Mouse (Mus musculus) CD4-positive naive resting alpha-beta T cell, adult 76 days (primary cell): ENCODE results near the gene Qtrt2. TPM values are rescaled to one million over a fixed set of nuclear protein-coding genes. Genes with fewer than 3 reads are reported as not detected.

ENCODE experiments used
- total RNA-seq: library from RNA; stranded (reverse); gene quantifications from one replicate; pipeline ENCODE4 v1.2.4, GENCODE M21; 2023

Qtrt2 gene
- total RNA-seq: 54.7 TPM

GRCm38 (mm10) chr16:43926341-43926859, at the start of gene Qtrt2:
Gene Qtrt2, minus strand, starts transcription at chr16:43926809.

GRCm38 (mm10) chr16:43889208-43890004, 37.2 kb downstream of the Qtrt2 start, which contains the start of gene Ccdc191:
Gene Ccdc191, plus strand, starts transcription at chr16:43889800.

Other genes starting within 250 kb of the Qtrt2 start
- not detected for gene Drd3, start 172.8 kb downstream of the Qtrt2 start, total RNA-seq
- 5.6 TPM for gene Ccdc191, start 37.0 kb downstream of the Qtrt2 start, total RNA-seq
- gene Zdhhc23, start 53.0 kb upstream of the Qtrt2 start, total RNA-seq: 6.8 TPM
- 2.6 TPM for gene Gramd1c, start 136.5 kb upstream of the Qtrt2 start, total RNA-seq
- 31.9 TPM for gene Atp6v1a, start 212.9 kb upstream of the Qtrt2 start, total RNA-seq
- gene Naa50, start 213.0 kb upstream of the Qtrt2 start, total RNA-seq: 32.4 TPM
- 19.1 TPM for gene Usf3, start 246.4 kb upstream of the Qtrt2 start, total RNA-seq